Mouse (Mus musculus): ENCODE measurements around the gene Ubl3.

The Ubl3 gene

GRCm38 (mm10) chr5:148552187-148553071 lies at the start of gene Ubl3:
Ubl3 (minus strand) TSS chr5:148552789.
- peak; percentile 92 for DNase-seq (ENCODE audit: low spot score)

GRCm38 (mm10) chr5:148598376-148598775 lies 45.8 kb upstream of the Ubl3 start:
- no peak for DNase-seq (ENCODE audit: low spot score)

GRCm38 (mm10) chr5:148596086-148596753 lies 43.6 kb upstream of the Ubl3 start:
- no peak for DNase-seq (ENCODE audit: low spot score)

GRCm38 (mm10) chr5:148595459-148595751 lies 42.8 kb upstream of the Ubl3 start:
- DNase-seq (ENCODE audit: low spot score) = no peak

- no peak for DNase-seq (ENCODE audit: low spot score)
These were observed 42.3 kb upstream of the Ubl3 start for GRCm38 (mm10) chr5:148594693-148595458.

GRCm38 (mm10) chr5:148593607-148594006 lies 41.0 kb upstream of the Ubl3 start:
- no peak for DNase-seq (ENCODE audit: low spot score)

- DNase-seq (ENCODE audit: low spot score) = no peak
These were observed 38.9 kb upstream of the Ubl3 start for GRCm38 (mm10) chr5:148591448-148591862.

- no peak for DNase-seq (ENCODE audit: low spot score)
These were observed 38.2 kb upstream of the Ubl3 start for GRCm38 (mm10) chr5:148590603-148591447.

GRCm38 (mm10) chr5:148588987-148589386 lies 36.4 kb upstream of the Ubl3 start:
- DNase-seq (ENCODE audit: low spot score) = no peak

- DNase-seq (ENCODE audit: low spot score) = no peak
These were observed 35.6 kb upstream of the Ubl3 start for GRCm38 (mm10) chr5:148588142-148588650.

GRCm38 (mm10) chr5:148580388-148580985 lies 27.9 kb upstream of the Ubl3 start:
- no peak for DNase-seq (ENCODE audit: low spot score)

GRCm38 (mm10) chr5:148579156-148579555 lies 26.6 kb upstream of the Ubl3 start:
- DNase-seq (ENCODE audit: low spot score) = no peak

GRCm38 (mm10) chr5:148578353-148578752 lies 25.8 kb upstream of the Ubl3 start:
- no peak for DNase-seq (ENCODE audit: low spot score)

- no peak for DNase-seq (ENCODE audit: low spot score)
These were observed 24.7 kb upstream of the Ubl3 start for GRCm38 (mm10) chr5:148577278-148577677.

- DNase-seq (ENCODE audit: low spot score) = peak; percentile 64
These were observed 22.6 kb upstream of the Ubl3 start for GRCm38 (mm10) chr5:148575163-148575562.

- peak; percentile 34 for DNase-seq (ENCODE audit: low spot score)
These were observed 20.1 kb upstream of the Ubl3 start for GRCm38 (mm10) chr5:148572676-148573075.

GRCm38 (mm10) chr5:148570571-148571304 lies 18.1 kb upstream of the Ubl3 start:
- DNase-seq (ENCODE audit: low spot score) = peak; percentile 55

GRCm38 (mm10) chr5:148569444-148569843 lies 16.9 kb upstream of the Ubl3 start:
- peak; percentile 49 for DNase-seq (ENCODE audit: low spot score)

- DNase-seq (ENCODE audit: low spot score) = peak; percentile 39
These were observed 13.0 kb upstream of the Ubl3 start for GRCm38 (mm10) chr5:148565636-148566035.

- no peak for DNase-seq (ENCODE audit: low spot score)
These were observed 11.5 kb upstream of the Ubl3 start for GRCm38 (mm10) chr5:148564073-148564472.

Measured in testis, postnatal 10 days (tissue).